Comparison of ENCODE assay signal across 27 mouse cellular contexts in the genomic region with DNA sequence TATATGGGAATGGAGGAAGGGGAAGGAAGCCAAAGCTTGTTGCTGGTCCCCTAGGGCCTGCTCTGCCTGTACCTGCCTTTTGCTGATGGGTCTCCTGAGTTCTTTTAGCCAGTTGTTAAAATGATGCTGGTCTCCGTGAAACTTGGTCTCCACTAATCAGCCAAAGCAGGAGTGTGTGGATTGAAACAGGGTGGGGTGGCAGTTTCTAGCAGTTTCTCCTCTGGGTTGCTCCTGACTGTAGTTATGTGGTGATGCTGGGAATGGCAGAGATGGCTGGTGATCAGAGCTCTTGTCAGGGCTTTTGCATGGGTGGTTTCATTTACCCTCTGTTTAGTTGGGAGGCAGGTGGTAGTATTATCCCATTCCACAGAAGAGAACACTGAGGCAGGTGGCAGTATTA. TPM values are rescaled to one million over a fixed set of nuclear protein-coding genes. Genes with fewer than 3 reads are reported as not detected.
DNase-seq lines count a peak whose midpoint lies in the region; ATAC-seq and TF ChIP-seq lines count a peak whose summit lies in the region.
"Had no signal": no experiment of that assay in that cellular context is flagged by ENCODE, and none has a peak within 500 bp of the region (broad histone marks: within the 10 kb centered on the region; RNA-seq: fewer than 3 reads in every experiment).

No protein-coding gene starts in this region.

- H3K4me1 ChIP-seq in liver, embryonic 12.5 days: peaks cover 19% of the 10 kb centered on the region
- no peaks in the 10 kb centered on the region for H3K4me1 ChIP-seq in liver, postnatal 0 days (ENCODE audit: insufficient read depth)
- peaks cover 0 to 12% of the 10 kb centered on the region in 2 experiments; a peak in 2 of 4 replicates for H3K4me1 ChIP-seq in liver, embryonic 14.5 days (replicated peaks; ENCODE audit: control insufficient read depth in 2 of 2, insufficient read depth in 2 of 2, low read length in 1 of 2)

- H3K4me2 ChIP-seq in liver, embryonic 12.5 days: no peak overlapping the region
- H3K4me2 ChIP-seq in liver, postnatal 0 days (ENCODE audit: low read depth, low read length): no peak overlapping the region
- peak overlapping the region; percentile 22; the same call in 1 of the 2 replicates for H3K4me2 ChIP-seq in liver, embryonic 14.5 days (ENCODE audit: low read depth)
- H3K4me2 ChIP-seq: embryonic facial prominence, embryonic 12.5 days; forebrain, embryonic 13.5 days; forebrain, embryonic 15.5 days had no signal

- no peaks in the 10 kb centered on the region for H3K36me3 ChIP-seq in liver, embryonic 12.5 days
- no peaks in the 10 kb centered on the region for H3K36me3 ChIP-seq in liver, postnatal 0 days (replicated peaks; ENCODE audit: insufficient read depth, low read length)
- H3K36me3 ChIP-seq in liver, embryonic 14.5 days (replicated peaks; ENCODE audit: control insufficient read depth, insufficient read depth, low read depth): no peaks in the 10 kb centered on the region
- H3K36me3 ChIP-seq: embryonic facial prominence, embryonic 10.5 days; embryonic facial prominence, embryonic 12.5 days; forebrain, embryonic 15.5 days; G1E had no signal

- no peak for DNase-seq in liver, postnatal 0 days
- no peak for DNase-seq in liver, embryonic 14.5 days (ENCODE audit: low read depth in 3 of 3, low spot score in 3 of 3)
- DNase-seq in liver: no peak
- DNase-seq in heart, adult 8-10 months (ENCODE audit: low spot score): no peak
- DNase-seq: adrenal gland, adult 8-10 months; adrenal gland, postnatal 14 days; adrenal gland, postnatal 36 days; B cell, adult 2 months; cerebellum, adult 11-12 months; cerebellum, adult 2 months; cerebellum, adult 9-10 months; cerebellum, postnatal 10 days; cerebellum, postnatal 25 days had no signal

- H3K9ac ChIP-seq in liver, embryonic 12.5 days: no peak overlapping the region
- no peak overlapping the region for H3K9ac ChIP-seq in liver, postnatal 0 days (replicated peaks)
- no peak overlapping the region for H3K9ac ChIP-seq in liver, embryonic 14.5 days (replicated peaks)
- H3K9ac ChIP-seq: embryonic facial prominence, embryonic 12.5 days; forebrain, embryonic 13.5 days; forebrain, embryonic 15.5 days had no signal

- H3K27ac ChIP-seq in liver, embryonic 12.5 days: peak overlapping the region; percentile 55; the same call in 1 of the 2 replicates
- H3K27ac ChIP-seq in liver, postnatal 0 days (ENCODE audit: low read depth): no peak overlapping the region
- H3K27ac ChIP-seq in liver, embryonic 14.5 days: no peak overlapping the region; the same call in 1 of the 2 replicates
- H3K27ac ChIP-seq: embryonic facial prominence, embryonic 10.5 days; embryonic facial prominence, embryonic 12.5 days; forebrain, embryonic 15.5 days had no signal

- 0 out of 2 replicates have a peak, but pooled peaks have one; percentile 40 for ATAC-seq in liver, embryonic 12.5 days
- no peak for ATAC-seq in liver, postnatal 0 days
- ATAC-seq in liver, embryonic 14.5 days (ENCODE audit: insufficient read depth): peak; percentile 59; the same call in 1 of the 2 replicates
- ATAC-seq: forebrain, embryonic 13.5 days; forebrain, embryonic 15.5 days; Patski had no signal

- 55% methylated on average over 1 of the region's 1 CpGs for WGBS in liver, embryonic 12.5 days (ENCODE audit: insufficient replicate concordance)
- WGBS in liver, postnatal 0 days (ENCODE audit: insufficient replicate concordance): 63% methylated on average over 1 of the region's 1 CpGs
- 66% methylated on average over 1 of the region's 1 CpGs for WGBS in liver, embryonic 14.5 days (ENCODE audit: insufficient replicate concordance)

- TF ChIP-seq EP300 in liver, postnatal 0 days (IDR thresholded peaks at IDR 0.05; ENCODE audit: low read depth): no peak
- no peak for TF ChIP-seq EP300 in liver, embryonic 14.5 days (IDR thresholded peaks at IDR 0.05; ENCODE audit: low read depth)

- peaks cover 32% of the 10 kb centered on the region for H3K27me3 ChIP-seq in liver, embryonic 12.5 days (replicated peaks)
- 0 out of 2 replicates have a peak, but pooled peaks cover 4% of the 10 kb centered on the region for H3K27me3 ChIP-seq in liver, postnatal 0 days (ENCODE audit: insufficient read depth, low read length)
- no peaks in the 10 kb centered on the region for H3K27me3 ChIP-seq in liver, embryonic 14.5 days (ENCODE audit: control insufficient read depth, insufficient read depth, low read length)
- H3K27me3 ChIP-seq: CH12.LX; forebrain, embryonic 13.5 days; forebrain, embryonic 15.5 days had no signal

- H3K4me3 ChIP-seq in liver, embryonic 12.5 days: no peak overlapping the region
- no peak overlapping the region for H3K4me3 ChIP-seq in liver, postnatal 0 days (ENCODE audit: low read depth, low read length)
- no peak overlapping the region for H3K4me3 ChIP-seq in liver, embryonic 14.5 days (ENCODE audit: insufficient read depth in 1 of 2, low read depth in 2 of 2, low read length in 2 of 2)
- H3K4me3 ChIP-seq: embryonic facial prominence, embryonic 10.5 days; embryonic facial prominence, embryonic 12.5 days; forebrain, embryonic 13.5 days; forebrain, embryonic 15.5 days had no signal

- no peak for TF ChIP-seq CTCF in liver, postnatal 0 days (IDR thresholded peaks at IDR 0.05; ENCODE audit: low read depth)
- no peak for TF ChIP-seq CTCF in liver, embryonic 14.5 days (IDR thresholded peaks at IDR 0.05; ENCODE audit: low read depth)

- no peaks in the 10 kb centered on the region for H3K9me3 ChIP-seq in liver, embryonic 12.5 days (replicated peaks)
- H3K9me3 ChIP-seq in liver, postnatal 0 days (ENCODE audit: low read length): no peaks in the 10 kb centered on the region
- no peaks in the 10 kb centered on the region for H3K9me3 ChIP-seq in liver, embryonic 14.5 days (ENCODE audit: control insufficient read depth, low read length)
- H3K9me3 ChIP-seq: embryonic facial prominence, embryonic 10.5 days; embryonic facial prominence, embryonic 12.5 days; forebrain, embryonic 13.5 days; forebrain, embryonic 15.5 days had no signal

RNA-seq across cellular contexts. Expression of a gene that starts 38.3 kb away (rescaled TPM):
- polyA plus RNA-seq in liver, embryonic 12.5 days (2016; fragmentation: Nextera tagmentation; extraction: Ambion mirVana): not detected in 2 replicates
- not detected in 2 replicates for polyA plus RNA-seq in liver, postnatal 0 days (2015; fragmentation: Nextera tagmentation; extraction: Ambion mirVana)
- not detected in 2 replicates for polyA plus RNA-seq in liver, embryonic 14.5 days (2012; rRNA removed)
- not detected in 2 replicates for polyA plus RNA-seq in liver, embryonic 14.5 days (2014; fragmentation: Nextera tagmentation; extraction: Ambion mirVana)
- total RNA-seq in heart, adult 8-10 months (2022): not detected
- total RNA-seq: adrenal gland, adult 18-20 months; adrenal gland, adult 8-10 months; adrenal gland, postnatal 14 days; adrenal gland, postnatal 36 days; CH12.LX had no signal
- polyA plus RNA-seq: activated CD4-positive, CD25-positive, alpha-beta regulatory T cell, adult 4 months; CD4-positive, CD25-positive, alpha-beta regulatory T cell, adult 4 months; cerebellum, adult 2 months; cortical plate, adult 2 months; embryonic facial prominence, embryonic 10.5 days; embryonic facial prominence, embryonic 12.5 days; embryonic facial prominence, embryonic 14.5 days; forebrain, embryonic 11.5 days; G1E; Patski had no signal
